Mouse (Mus musculus): ENCODE data around the gene Tmem150c.

GRCm38 (mm10) chr5:100037965-100038713, 121.5 kb downstream of the Tmem150c start:
- TF ChIP-seq CHD2 (IDR thresholded peaks at IDR 0.05; ENCODE audit: low read depth, low read length) (no peak), MAFK (IDR thresholded peaks at IDR 0.05; ENCODE audit: insufficient read depth, low read depth, low read length) (no peak), HCFC1 (IDR thresholded peaks at IDR 0.05; ENCODE audit: borderline replicate concordance, insufficient read depth, low read length) (no peak)
